Mouse (Mus musculus) stomach, postnatal 0 days (tissue): ENCODE data around the gene Arid3a.

Experiments used
- CTCF ChIP-seq: IDR thresholded peaks from 2 replicates; pipeline ENCODE4 v1.5.1; 2016; ENCODE audit warnings: antibody characterized with exemption, low read depth, mild to moderate bottlenecking, moderate library complexity
- EP300 ChIP-seq: optimal IDR thresholded peaks from 2 replicates; pipeline ENCODE3; 2016; ENCODE audit warnings: antibody characterized with exemption

- TF ChIP-seq EP300 (no peak), CTCF (no peak)
These were observed 23.8 kb downstream of the Arid3a start for GRCm38 (mm10) chr10:79950661-79951060.
